Mouse (Mus musculus): ENCODE results near the gene Gtf2h2. TPM values are rescaled to one million over a fixed set of nuclear protein-coding genes. Genes with fewer than 3 reads are reported as not detected.
A peak's percentile ranks its signal among the peaks of the same experiment; 100 is the strongest.
"Not testable (repeated sequence)": the region's sequence is repeated elsewhere in the genome, so short reads cannot be mapped to it uniquely, and the experiment has no call there.

Gene Gtf2h2
- polyA plus RNA-seq, 1 experiment from 2014 or later = 13.4 TPM

DNA sequence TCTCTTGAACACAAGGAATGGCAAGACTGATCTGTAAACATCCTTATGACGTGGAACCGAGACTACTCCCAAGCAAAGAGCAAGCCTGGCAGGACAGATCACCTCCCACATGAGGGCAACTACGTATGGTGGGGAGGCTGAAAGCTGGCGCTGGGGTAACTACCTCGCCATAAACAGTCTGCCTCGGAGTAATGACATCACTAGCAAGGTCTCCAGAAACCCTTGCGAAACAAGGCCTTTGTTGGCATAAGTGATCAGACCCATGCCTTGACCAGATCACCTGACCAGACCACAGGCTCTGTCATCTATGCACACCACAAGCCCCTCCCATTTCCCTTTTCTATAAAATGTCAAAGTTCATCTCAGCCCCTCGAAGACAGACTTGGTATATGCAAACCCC, 934 bp upstream of the Gtf2h2 start:
- WGBS (ENCODE audit: insufficient replicate concordance) = 46% methylated on average over 8 of the region's 8 CpGs
- Histone ChIP-seq H3K9me3 (ENCODE audit: low read length) (no peaks in the 10 kb centered on the region), H3K27me3 (ENCODE audit: insufficient read depth, low read length) (no peaks in the 10 kb centered on the region), H3K4me1 (ENCODE audit: insufficient read depth) (peaks cover 20% of the 10 kb centered on the region), H3K9ac (replicated peaks) (no peak overlapping the region), H3K4me2 (ENCODE audit: low read depth, low read length) (0 out of 2 replicates have a peak overlapping the region, but pooled peaks have one; percentile 82), H3K36me3 (replicated peaks; ENCODE audit: insufficient read depth, low read length) (peaks cover under 1% of the 10 kb centered on the region; the same call in 1 of the 2 replicates), H3K27ac (ENCODE audit: low read depth) (peak overlapping the region; percentile 44; the same call in 1 of the 2 replicates), H3K4me3 (ENCODE audit: low read depth, low read length) (no peak overlapping the region)
- DNase-seq = peak; percentile 30
- TF ChIP-seq CTCF (IDR thresholded peaks at IDR 0.05; ENCODE audit: low read depth) (no peak), EP300 (IDR thresholded peaks at IDR 0.05; ENCODE audit: low read depth) (no peak)
- ATAC-seq = peak; percentile 62

GRCm38 (mm10) chr13:100491623-100492022, 756 bp downstream of the Gtf2h2 start:
- no peaks in the 10 kb centered on the region for H3K9me3 ChIP-seq (ENCODE audit: low read length)
- H3K36me3 ChIP-seq (replicated peaks; ENCODE audit: insufficient read depth, low read length) = peaks cover 15% of the 10 kb centered on the region
- peak overlapping the region; percentile 98 for H3K4me3 ChIP-seq (ENCODE audit: low read depth, low read length)
- DNase-seq (no peak), ATAC-seq (no peak)
- H3K27me3 ChIP-seq (ENCODE audit: insufficient read depth, low read length) = no peaks in the 10 kb centered on the region
- peak overlapping the region; percentile 93 for H3K9ac ChIP-seq (replicated peaks)
- TF ChIP-seq CTCF (IDR thresholded peaks at IDR 0.05; ENCODE audit: low read depth) (no peak), EP300 (IDR thresholded peaks at IDR 0.05; ENCODE audit: low read depth) (no peak)
- 15% methylated on average over 6 of the region's 6 CpGs for WGBS (ENCODE audit: insufficient replicate concordance)
- H3K4me1 ChIP-seq (ENCODE audit: insufficient read depth) = peaks cover 20% of the 10 kb centered on the region
- H3K4me2 ChIP-seq (ENCODE audit: low read depth, low read length) = peak overlapping the region; percentile 82
- peak overlapping the region; percentile 83 for H3K27ac ChIP-seq (ENCODE audit: low read depth)

DNA sequence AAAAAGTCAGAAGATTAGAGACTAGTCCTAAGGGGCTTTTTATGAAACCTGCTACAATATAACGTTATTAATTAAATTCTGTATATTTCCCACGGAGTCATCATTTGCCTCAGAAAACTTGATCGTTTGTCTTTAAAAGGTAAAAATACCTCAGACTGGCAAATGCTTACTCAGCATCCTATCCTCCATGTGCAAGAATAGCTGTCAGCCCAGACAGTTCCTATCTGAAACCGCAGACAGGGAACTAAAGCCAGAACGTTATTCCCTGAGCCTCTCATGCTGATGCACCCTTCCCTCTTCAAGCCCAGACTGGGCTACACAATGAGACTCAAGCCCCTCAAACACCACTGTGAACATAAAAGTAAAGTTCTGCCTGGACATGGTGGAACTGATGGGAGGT, 2.0 kb downstream of the Gtf2h2 start:
- no peak overlapping the region for H3K4me2 ChIP-seq (ENCODE audit: low read depth, low read length)
- H3K4me1 ChIP-seq (ENCODE audit: insufficient read depth) = peaks cover 20% of the 10 kb centered on the region
- no peak overlapping the region for H3K9ac ChIP-seq (replicated peaks)
- H3K4me3 ChIP-seq (ENCODE audit: low read depth, low read length) = no peak overlapping the region
- no peak overlapping the region for H3K27ac ChIP-seq (ENCODE audit: low read depth)
- 67% methylated on average over 5 of the region's 5 CpGs for WGBS (ENCODE audit: insufficient replicate concordance)
- H3K36me3 ChIP-seq (replicated peaks; ENCODE audit: insufficient read depth, low read length) = peaks cover 17% of the 10 kb centered on the region
- no peaks in the 10 kb centered on the region for H3K27me3 ChIP-seq (ENCODE audit: insufficient read depth, low read length)
- no peaks in the 10 kb centered on the region for H3K9me3 ChIP-seq (ENCODE audit: low read length)
- ATAC-seq (no peak), DNase-seq (no peak)
- TF ChIP-seq CTCF (IDR thresholded peaks at IDR 0.05; ENCODE audit: low read depth) (no peak), EP300 (IDR thresholded peaks at IDR 0.05; ENCODE audit: low read depth) (no peak)

GRCm38 (mm10) chr13:100483610-100484009, 8.8 kb downstream of the Gtf2h2 start:
- no peak overlapping the region for H3K27ac ChIP-seq (ENCODE audit: low read depth)
- no peak overlapping the region for H3K4me2 ChIP-seq (ENCODE audit: low read depth, low read length)
- no peak overlapping the region for H3K9ac ChIP-seq (replicated peaks)
- no peak overlapping the region for H3K4me3 ChIP-seq (ENCODE audit: low read depth, low read length)
- H3K36me3 ChIP-seq (replicated peaks; ENCODE audit: insufficient read depth, low read length) = peaks cover 34% of the 10 kb centered on the region
- no peaks in the 10 kb centered on the region for H3K27me3 ChIP-seq (ENCODE audit: insufficient read depth, low read length)
- DNase-seq (no peak), ATAC-seq (no peak)
- WGBS (ENCODE audit: insufficient replicate concordance) = 85% methylated on average over 7 of the region's 7 CpGs
- H3K4me1 ChIP-seq (ENCODE audit: insufficient read depth) = no peaks in the 10 kb centered on the region
- H3K9me3 ChIP-seq (ENCODE audit: low read length) = no peaks in the 10 kb centered on the region
- TF ChIP-seq CTCF (IDR thresholded peaks at IDR 0.05; ENCODE audit: low read depth) (no peak), EP300 (IDR thresholded peaks at IDR 0.05; ENCODE audit: low read depth) (no peak)

- H3K4me3 ChIP-seq (ENCODE audit: low read depth, low read length) = no peak overlapping the region
- no peak for DNase-seq
- 63% methylated on average over 2 of the region's 2 CpGs for WGBS (ENCODE audit: insufficient replicate concordance)
- no peaks in the 10 kb centered on the region for H3K4me1 ChIP-seq (ENCODE audit: insufficient read depth)
- no peak overlapping the region for H3K27ac ChIP-seq (ENCODE audit: low read depth)
- H3K27me3 ChIP-seq (ENCODE audit: insufficient read depth, low read length) = no peaks in the 10 kb centered on the region
- H3K4me2 ChIP-seq (ENCODE audit: low read depth, low read length) = no peak overlapping the region; the same call in 1 of the 2 replicates
- H3K9me3 ChIP-seq (ENCODE audit: low read length) = no peaks in the 10 kb centered on the region
- no peak for TF ChIP-seq EP300 (IDR thresholded peaks at IDR 0.05; ENCODE audit: low read depth)
- TF ChIP-seq CTCF (IDR thresholded peaks at IDR 0.05; ENCODE audit: low read depth) = no peak
- ATAC-seq = peak; percentile 69
- H3K9ac ChIP-seq (replicated peaks) = no peak overlapping the region
- H3K36me3 ChIP-seq (replicated peaks; ENCODE audit: insufficient read depth, low read length) = peaks cover 16% of the 10 kb centered on the region
Observed at GRCm38 (mm10) chr13:100463527-100464222, 28.7 kb downstream of the Gtf2h2 start.

DNA sequence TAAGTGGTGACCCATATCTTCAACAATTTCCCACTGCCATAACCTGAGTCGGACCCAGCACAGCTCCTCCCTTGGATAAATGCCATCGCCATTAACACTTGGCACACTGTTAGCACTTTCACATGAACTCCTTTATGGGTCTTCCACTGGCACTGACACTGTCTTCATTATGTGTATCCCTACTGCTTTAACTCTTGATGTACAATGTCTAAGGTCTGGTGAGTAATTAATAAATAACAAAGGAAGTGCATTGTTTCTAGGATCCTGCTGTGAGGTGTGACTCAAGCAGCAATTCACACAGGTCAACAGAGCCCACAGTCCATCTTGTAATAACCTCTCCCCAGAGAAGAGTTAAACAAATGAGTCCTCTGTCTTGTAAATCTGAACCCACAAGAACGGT, 31.0 kb downstream of the Gtf2h2 start:
- Histone ChIP-seq H3K4me3 (ENCODE audit: low read depth, low read length) (no peak overlapping the region), H3K27me3 (ENCODE audit: insufficient read depth, low read length) (no peaks in the 10 kb centered on the region), H3K27ac (ENCODE audit: low read depth) (no peak overlapping the region), H3K9me3 (ENCODE audit: low read length) (no peaks in the 10 kb centered on the region), H3K36me3 (replicated peaks; ENCODE audit: insufficient read depth, low read length) (0 out of 2 replicates have a peak, but pooled peaks cover 10% of the 10 kb centered on the region), H3K4me1 (ENCODE audit: insufficient read depth) (no peaks in the 10 kb centered on the region), H3K9ac (replicated peaks) (no peak overlapping the region), H3K4me2 (ENCODE audit: low read depth, low read length) (no peak overlapping the region)
- TF ChIP-seq EP300 (IDR thresholded peaks at IDR 0.05; ENCODE audit: low read depth) (no peak), CTCF (IDR thresholded peaks at IDR 0.05; ENCODE audit: low read depth) (no peak)
- DNase-seq = no peak
- no peak for ATAC-seq
- WGBS (ENCODE audit: insufficient replicate concordance) = 89% methylated on average over 3 of the region's 3 CpGs

GRCm38 (mm10) chr13:100452415-100453127, 39.8 kb downstream of the Gtf2h2 start, which contains the start of gene Naip1:
Naip1 (minus strand) TSS chr13:100452869.
- H3K4me1 ChIP-seq (ENCODE audit: insufficient read depth); H3K36me3 ChIP-seq (replicated peaks; ENCODE audit: insufficient read depth, low read length); H3K27me3 ChIP-seq (ENCODE audit: insufficient read depth, low read length); H3K9ac ChIP-seq (replicated peaks); ATAC-seq; H3K27ac ChIP-seq (ENCODE audit: low read depth); DNase-seq; H3K9me3 ChIP-seq (ENCODE audit: low read length); H3K4me3 ChIP-seq (ENCODE audit: low read depth, low read length); H3K4me2 ChIP-seq (ENCODE audit: low read depth, low read length): not testable (repeated sequence)
- 64% methylated on average over 8 of the region's 8 CpGs for WGBS (ENCODE audit: insufficient replicate concordance)
